Mouse (Mus musculus): ENCODE results near the gene Ncam1.

GRCm38 (mm10) chr9:49488258-49488657 lies 310.5 kb downstream of the Ncam1 start:
- TF ChIP-seq GATA1 (IDR thresholded peaks at IDR 0.05; ENCODE audit: borderline replicate concordance, low read length) = no peak
- no peak for TF ChIP-seq CTCF (IDR thresholded peaks at IDR 0.05; ENCODE audit: low read depth, low read length)
- TF ChIP-seq GATA2 (IDR thresholded peaks at IDR 0.05; ENCODE audit: borderline replicate concordance, low read depth, low read length) = no peak
- TF ChIP-seq TAL1 (conservative IDR thresholded peaks at IDR 0.05; ENCODE audit: low read depth, low read length) = no peak
